Mouse (Mus musculus): ENCODE measurements around the gene Rnls.

- TF ChIP-seq CTCF (IDR thresholded peaks at IDR 0.05; ENCODE audit: control insufficient read depth, insufficient read depth, insufficient replicate concordance, low read depth, low read length) (no peak), POLR2A (IDR thresholded peaks at IDR 0.05; ENCODE audit: control insufficient read depth, low read depth, low read length) (no peak)
Observed at GRCm38 (mm10) chr19:33159897-33160296, 232.2 kb downstream of the Rnls start.

Data from testis, adult 2 months (tissue).